Mouse (Mus musculus): ENCODE results near the gene Acss3. TPM values are rescaled to one million over a fixed set of nuclear protein-coding genes. Genes with fewer than 3 reads are reported as not detected.

Acss3 gene
- polyA plus RNA-seq, 1 experiment: 0.06 TPM

GRCm38 (mm10) chr10:107053846-107054624 lies 69.4 kb downstream of the Acss3 start:
- Histone ChIP-seq H3K4me3 (ENCODE audit: low read depth, low read length) (no peak overlapping the region), H3K4me1 (ENCODE audit: control insufficient read depth, insufficient read depth, insufficient read length, low read length) (no peaks in the 10 kb centered on the region), H3K27ac (ENCODE audit: insufficient read depth, low read depth, low read length) (no peak overlapping the region), H3K27me3 (ENCODE audit: control insufficient read depth, insufficient read depth, low read length) (no peaks in the 10 kb centered on the region), H3K36me3 (ENCODE audit: control insufficient read depth, insufficient read depth, low read length) (no peaks in the 10 kb centered on the region)
- 60% methylated on average over 4 of the region's 4 CpGs for WGBS
- TF ChIP-seq POLR2A (IDR thresholded peaks at IDR 0.05; ENCODE audit: low read depth, low read length): no peak

DNA sequence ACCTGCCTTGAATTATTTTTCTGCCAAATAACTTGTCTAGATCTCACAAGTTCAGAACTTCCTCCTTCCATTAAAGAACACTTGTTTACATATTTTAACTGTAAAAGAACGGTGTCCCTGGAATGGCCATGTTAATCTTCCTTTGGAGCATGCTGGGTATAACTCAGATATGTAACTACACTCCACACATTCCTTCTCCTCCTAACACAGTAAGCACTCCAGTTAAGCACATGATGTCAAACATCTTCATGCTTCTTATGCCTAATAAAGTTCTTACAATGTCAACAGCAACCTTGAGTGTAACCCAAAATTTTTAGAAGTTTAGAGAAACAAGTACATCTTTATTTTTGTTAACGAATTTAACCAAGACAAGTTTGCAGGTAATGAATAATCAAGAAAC lies 73.0 kb downstream of the Acss3 start:
- Histone ChIP-seq H3K4me3 (ENCODE audit: low read depth, low read length) (no peak overlapping the region), H3K27me3 (ENCODE audit: control insufficient read depth, insufficient read depth, low read length) (no peaks in the 10 kb centered on the region), H3K27ac (ENCODE audit: insufficient read depth, low read depth, low read length) (no peak overlapping the region), H3K4me1 (ENCODE audit: control insufficient read depth, insufficient read depth, insufficient read length, low read length) (no peaks in the 10 kb centered on the region), H3K36me3 (ENCODE audit: control insufficient read depth, insufficient read depth, low read length) (no peaks in the 10 kb centered on the region)
- TF ChIP-seq POLR2A (IDR thresholded peaks at IDR 0.05; ENCODE audit: low read depth, low read length) (no peak), CTCF (IDR thresholded peaks at IDR 0.05; ENCODE audit: extremely low read depth, insufficient read length, insufficient replicate concordance, low read depth, low read length) (no peak)
- 64% methylated on average over 2 of the region's 2 CpGs for WGBS

DNA sequence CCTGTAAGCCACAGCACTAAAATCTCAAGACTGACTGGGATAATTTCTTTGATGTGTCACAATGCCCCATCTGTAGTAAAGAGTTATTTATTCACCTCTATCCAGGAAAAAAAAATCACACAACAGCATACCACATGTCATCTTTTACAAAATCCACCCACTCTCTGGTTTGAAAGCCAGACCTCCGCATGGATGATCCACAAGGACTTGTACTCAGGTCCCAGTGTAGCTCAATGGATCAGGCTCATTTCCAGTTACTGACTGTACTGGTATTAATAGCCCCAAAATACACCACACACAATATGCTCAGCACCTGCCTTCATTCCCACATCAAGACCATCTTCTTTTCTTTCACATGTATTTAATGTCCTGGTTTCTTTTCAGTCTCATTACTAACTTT lies 80.8 kb downstream of the Acss3 start:
- no peaks in the 10 kb centered on the region for H3K27me3 ChIP-seq (ENCODE audit: control insufficient read depth, insufficient read depth, low read length)
- H3K36me3 ChIP-seq (ENCODE audit: control insufficient read depth, insufficient read depth, low read length): no peaks in the 10 kb centered on the region
- H3K27ac ChIP-seq (ENCODE audit: insufficient read depth, low read depth, low read length): no peak overlapping the region
- no peak overlapping the region for H3K4me3 ChIP-seq (ENCODE audit: low read depth, low read length)
- TF ChIP-seq POLR2A (IDR thresholded peaks at IDR 0.05; ENCODE audit: low read depth, low read length) (no peak), CTCF (IDR thresholded peaks at IDR 0.05; ENCODE audit: extremely low read depth, insufficient read length, insufficient replicate concordance, low read depth, low read length) (no peak)
- no peaks in the 10 kb centered on the region for H3K4me1 ChIP-seq (ENCODE audit: control insufficient read depth, insufficient read depth, insufficient read length, low read length)
- WGBS: 82% methylated on average over 1 of the region's 1 CpGs

DNA sequence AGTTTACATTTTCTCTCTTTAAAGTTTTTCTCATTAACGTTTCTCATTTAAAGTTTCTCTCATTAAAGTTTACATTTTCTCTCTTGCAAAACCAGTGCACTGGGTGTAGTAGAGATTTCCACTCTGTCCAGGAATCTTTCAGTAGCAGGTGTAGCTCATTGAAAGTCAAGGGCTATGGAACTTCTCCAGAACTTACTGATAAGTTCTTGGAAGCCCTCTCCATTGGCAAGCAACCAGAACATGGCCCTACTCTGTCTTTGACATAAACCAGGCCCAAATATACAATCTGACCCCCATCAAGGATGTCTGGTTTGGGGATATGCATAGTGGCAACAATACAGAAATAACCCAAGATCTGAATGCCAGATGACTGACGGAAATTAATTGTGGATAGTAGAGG lies 82.6 kb downstream of the Acss3 start:
- H3K27ac ChIP-seq (ENCODE audit: insufficient read depth, low read depth, low read length): no peak overlapping the region
- TF ChIP-seq CTCF (IDR thresholded peaks at IDR 0.05; ENCODE audit: extremely low read depth, insufficient read length, insufficient replicate concordance, low read depth, low read length): no peak
- TF ChIP-seq POLR2A (IDR thresholded peaks at IDR 0.05; ENCODE audit: low read depth, low read length): no peak
- no peaks in the 10 kb centered on the region for H3K4me1 ChIP-seq (ENCODE audit: control insufficient read depth, insufficient read depth, insufficient read length, low read length)
- H3K36me3 ChIP-seq (ENCODE audit: control insufficient read depth, insufficient read depth, low read length): no peaks in the 10 kb centered on the region
- no peak overlapping the region for H3K4me3 ChIP-seq (ENCODE audit: low read depth, low read length)
- WGBS: 72% methylated on average over 2 of the region's 2 CpGs
- no peaks in the 10 kb centered on the region for H3K27me3 ChIP-seq (ENCODE audit: control insufficient read depth, insufficient read depth, low read length)

GRCm38 (mm10) chr10:107040378-107040777 lies 83.1 kb downstream of the Acss3 start:
- no peak overlapping the region for H3K27ac ChIP-seq (ENCODE audit: insufficient read depth, low read depth, low read length)
- TF ChIP-seq CTCF (IDR thresholded peaks at IDR 0.05; ENCODE audit: extremely low read depth, insufficient read length, insufficient replicate concordance, low read depth, low read length) (no peak), POLR2A (IDR thresholded peaks at IDR 0.05; ENCODE audit: low read depth, low read length) (no peak)
- WGBS: 62% methylated on average over 6 of the region's 6 CpGs

GRCm38 (mm10) chr10:107039211-107039610 lies 84.3 kb downstream of the Acss3 start:
- Histone ChIP-seq H3K4me3 (ENCODE audit: low read depth, low read length) (no peak overlapping the region), H3K36me3 (ENCODE audit: control insufficient read depth, insufficient read depth, low read length) (no peaks in the 10 kb centered on the region), H3K27me3 (ENCODE audit: control insufficient read depth, insufficient read depth, low read length) (no peaks in the 10 kb centered on the region), H3K27ac (ENCODE audit: insufficient read depth, low read depth, low read length) (no peak overlapping the region), H3K4me1 (ENCODE audit: control insufficient read depth, insufficient read depth, insufficient read length, low read length) (no peaks in the 10 kb centered on the region)
- WGBS: 73% methylated on average over 4 of the region's 4 CpGs
- TF ChIP-seq POLR2A (IDR thresholded peaks at IDR 0.05; ENCODE audit: low read depth, low read length) (no peak), CTCF (IDR thresholded peaks at IDR 0.05; ENCODE audit: extremely low read depth, insufficient read length, insufficient replicate concordance, low read depth, low read length) (no peak)

More at GRCm38 (mm10) chr10:107040378-107040777, 83.1 kb downstream of the Acss3 start:
- no peaks in the 10 kb centered on the region for H3K27me3 ChIP-seq (ENCODE audit: control insufficient read depth, insufficient read depth, low read length)
- no peaks in the 10 kb centered on the region for H3K36me3 ChIP-seq (ENCODE audit: control insufficient read depth, insufficient read depth, low read length)
- no peaks in the 10 kb centered on the region for H3K4me1 ChIP-seq (ENCODE audit: control insufficient read depth, insufficient read depth, insufficient read length, low read length)
- no peak overlapping the region for H3K4me3 ChIP-seq (ENCODE audit: low read depth, low read length)

GRCm38 (mm10) chr10:107024254-107024653 lies 99.2 kb downstream of the Acss3 start:
- WGBS: 80% methylated on average over 4 of the region's 4 CpGs
- no peak for TF ChIP-seq CTCF (IDR thresholded peaks at IDR 0.05; ENCODE audit: extremely low read depth, insufficient read length, insufficient replicate concordance, low read depth, low read length)
- TF ChIP-seq POLR2A (IDR thresholded peaks at IDR 0.05; ENCODE audit: low read depth, low read length): no peak
- Histone ChIP-seq H3K27me3 (ENCODE audit: control insufficient read depth, insufficient read depth, low read length) (no peaks in the 10 kb centered on the region), H3K4me1 (ENCODE audit: control insufficient read depth, insufficient read depth, insufficient read length, low read length) (no peaks in the 10 kb centered on the region), H3K4me3 (ENCODE audit: low read depth, low read length) (no peak overlapping the region), H3K27ac (ENCODE audit: insufficient read depth, low read depth, low read length) (no peak overlapping the region), H3K36me3 (ENCODE audit: control insufficient read depth, insufficient read depth, low read length) (no peaks in the 10 kb centered on the region)
